Mouse (Mus musculus) intestine, embryonic 16.5 days (tissue): ENCODE results near the gene Rhox2f. TPM values are rescaled to one million over a fixed set of nuclear protein-coding genes. Genes with fewer than 3 reads are reported as not detected.
"Not testable (repeated sequence)": the region's sequence is repeated elsewhere in the genome, so short reads cannot be mapped to it uniquely, and the experiment has no call there.

Source experiments
- ATAC-seq: fragments of 200-750 bp; cut with Nextera tagmentation; 2 replicates; pipeline ENCODE4 v1.8.0; 2017; ENCODE audit warnings: moderate TSS enrichment, moderate library complexity
- H3K27ac ChIP-seq: fragments of 300-500 bp; sonication (generic); 2 replicates; pipeline ENCODE4 v1.5.1; 2014; ENCODE audit warnings: mild to moderate bottlenecking, low read length
- H3K27me3 ChIP-seq: fragments of 300-500 bp; sonication (generic); replicated peaks from 2 replicates; pipeline ENCODE4 v1.6.1; 2014; ENCODE audit warnings: low read length, control low read depth, mixed read lengths; ENCODE audit not compliant: control insufficient read depth, insufficient read depth
- H3K36me3 ChIP-seq: fragments of 300-500 bp; sonication (generic); 2 replicates; pipeline ENCODE4 v1.6.1; 2014; ENCODE audit warnings: low read length, control low read depth; ENCODE audit not compliant: control insufficient read depth, insufficient read depth
- H3K4me1 ChIP-seq: fragments of 300-500 bp; sonication (generic); 2 replicates; pipeline ENCODE4 v1.6.1; 2014; ENCODE audit warnings: low read length, control low read depth, mixed read lengths; ENCODE audit not compliant: control insufficient read depth, insufficient read depth
- H3K4me2 ChIP-seq: fragments of 300-500 bp; sonication (generic); 2 replicates; pipeline ENCODE4 v1.6.1; 2014; ENCODE audit warnings: low read depth, low read length, control low read depth
- H3K4me3 ChIP-seq: fragments of 300-500 bp; sonication (generic); 2 replicates; pipeline ENCODE4 v1.5.1; 2014; ENCODE audit warnings: mild to moderate bottlenecking, low read length
- H3K9ac ChIP-seq: fragments of 300-500 bp; sonication (generic); 2 replicates; pipeline ENCODE4 v1.6.1; 2014; ENCODE audit warnings: low read depth, low read length
- H3K9me3 ChIP-seq: fragments of 300-500 bp; sonication (generic); 2 replicates; pipeline ENCODE4 v1.6.1; 2016; ENCODE audit warnings: low read length, control low read depth; ENCODE audit not compliant: control insufficient read depth
- WGBS: fragments of 180-500 bp; shearing (Covaris S2); extraction: QIAGEN DNeasy Blood & Tissue Kit; methylation state at CpG from one replicate; pipeline ENCODE4 v1.1.7; 2014; 5-methylcytosine and 5-hydroxymethylcytosine counted together
- polyA plus RNA-seq: library from polyadenylated mRNA; unstranded; fragments of >200 nt; fragmentation: Nextera tagmentation; extraction: Ambion mirVana; gene quantifications from 2 replicates; pipeline ENCODE4 v1.2.1, GENCODE M21; 2015

Rhox2f gene
- polyA plus RNA-seq, result not detected in 2 replicates

- not testable (repeated sequence) for H3K4me3 ChIP-seq, H3K27me3 ChIP-seq, H3K4me1 ChIP-seq, H3K9ac ChIP-seq, H3K9me3 ChIP-seq, H3K27ac ChIP-seq, ATAC-seq, H3K36me3 ChIP-seq, H3K4me2 ChIP-seq
- 97% methylated on average over 7 of the region's 8 CpGs for WGBS
Observed at GRCm38 (mm10) chrX:37571105-37571504, at the start of gene Rhox2f. Gene Rhox2f (plus strand): TSS chrX:37571405.

- 93% methylated on average over 2 of the region's 8 CpGs for WGBS
- not testable (repeated sequence) for H3K27ac ChIP-seq, H3K9ac ChIP-seq, H3K27me3 ChIP-seq, H3K36me3 ChIP-seq, ATAC-seq, H3K4me1 ChIP-seq, H3K4me2 ChIP-seq, H3K9me3 ChIP-seq, H3K4me3 ChIP-seq
Observed at GRCm38 (mm10) chrX:37530152-37530551, 41.1 kb upstream of the Rhox2f start, which contains the start of gene Rhox2e. Gene Rhox2e (plus strand): TSS chrX:37530452.

- H3K9ac ChIP-seq, ATAC-seq, H3K27me3 ChIP-seq, H3K9me3 ChIP-seq, H3K27ac ChIP-seq, H3K4me3 ChIP-seq, H3K4me1 ChIP-seq, H3K4me2 ChIP-seq, H3K36me3 ChIP-seq: not testable (repeated sequence)
- 60% methylated on average over 1 of the region's 4 CpGs for whole genome bisulfite sequencing
Observed at GRCm38 (mm10) chrX:37541719-37542118, 29.5 kb upstream of the Rhox2f start, which contains the start of gene Rhox3e. Gene Rhox3e (plus strand): TSS chrX:37542019.

- H3K27me3 ChIP-seq, H3K27ac ChIP-seq, H3K4me3 ChIP-seq, ATAC-seq, H3K4me1 ChIP-seq, H3K36me3 ChIP-seq, H3K4me2 ChIP-seq, H3K9me3 ChIP-seq, H3K9ac ChIP-seq: not testable (repeated sequence)
- 94% methylated on average over 10 of the region's 18 CpGs for WGBS
Observed at GRCm38 (mm10) chrX:37557112-37557511, 14.1 kb upstream of the Rhox2f start, which contains the start of gene Rhox4e. Gene Rhox4e (plus strand): TSS chrX:37557412.

- H3K4me2 ChIP-seq, ATAC-seq, H3K4me3 ChIP-seq, H3K27me3 ChIP-seq, H3K4me1 ChIP-seq, H3K36me3 ChIP-seq, H3K9ac ChIP-seq, H3K27ac ChIP-seq, H3K9me3 ChIP-seq: not testable (repeated sequence)
- WGBS, result 70% methylated on average over 2 of the region's 2 CpGs
Observed at GRCm38 (mm10) chrX:37572638-37573037, 1.4 kb downstream of the Rhox2f start.

GRCm38 (mm10) chrX:37580692-37581091, 9.5 kb downstream of the Rhox2f start, which contains the start of gene Rhox3f:
Gene Rhox3f (plus strand): TSS chrX:37580992.
- H3K27ac ChIP-seq, H3K4me1 ChIP-seq, H3K27me3 ChIP-seq, H3K9me3 ChIP-seq, H3K36me3 ChIP-seq, H3K9ac ChIP-seq, H3K4me3 ChIP-seq, H3K4me2 ChIP-seq, ATAC-seq: not testable (repeated sequence)

- H3K27me3 ChIP-seq, H3K4me2 ChIP-seq, ATAC-seq, H3K4me1 ChIP-seq, H3K36me3 ChIP-seq, H3K27ac ChIP-seq, H3K4me3 ChIP-seq, H3K9me3 ChIP-seq, H3K9ac ChIP-seq: not testable (repeated sequence)
- WGBS, result 98% methylated on average over 12 of the region's 19 CpGs
Observed at GRCm38 (mm10) chrX:37607604-37608003, 36.4 kb downstream of the Rhox2f start, which contains the start of gene Rhox4f. Gene Rhox4f (minus strand): TSS chrX:37607704.

Other genes with a start within 250 kb of the Rhox2f start
- not detected in 2 replicates for gene Rhox3a2, start 191.4 kb upstream of the Rhox2f start, polyA plus RNA-seq
- not detected in 2 replicates for gene Rhox4a2, start 180.6 kb upstream of the Rhox2f start, polyA plus RNA-seq
- gene Rhox2b, start 159.3 kb upstream of the Rhox2f start, polyA plus RNA-seq, result not detected in 2 replicates
- not detected in 2 replicates for gene Rhox4b, start 138.9 kb upstream of the Rhox2f start, polyA plus RNA-seq
- not detected in 2 replicates for gene Rhox2c, start 117.7 kb upstream of the Rhox2f start, polyA plus RNA-seq
- gene Rhox3c, start 112.8 kb upstream of the Rhox2f start, polyA plus RNA-seq, result not detected in 2 replicates
- not detected in 2 replicates for gene Rhox4c, start 91.1 kb upstream of the Rhox2f start, polyA plus RNA-seq
- not detected in 2 replicates for gene Rhox2d, start 78.0 kb upstream of the Rhox2f start, polyA plus RNA-seq
- not detected in 2 replicates for gene Rhox4d, start 57.0 kb upstream of the Rhox2f start, polyA plus RNA-seq
- not detected in 2 replicates for gene Rhox2e, start 41.0 kb upstream of the Rhox2f start, polyA plus RNA-seq
- not detected in 2 replicates for gene Rhox3e, start 29.4 kb upstream of the Rhox2f start, polyA plus RNA-seq
- not detected in 2 replicates for gene Rhox4e, start 14.0 kb upstream of the Rhox2f start, polyA plus RNA-seq
- not detected in 2 replicates for gene Rhox3f, start 9.6 kb downstream of the Rhox2f start, polyA plus RNA-seq
- gene Rhox4f, start 36.3 kb downstream of the Rhox2f start, polyA plus RNA-seq, result not detected in 2 replicates
- gene Rhox3g, start 57.2 kb downstream of the Rhox2f start, polyA plus RNA-seq, result not detected in 2 replicates
- gene Rhox2g, start 72.1 kb downstream of the Rhox2f start, polyA plus RNA-seq, result not detected in 2 replicates
- not detected in 2 replicates for gene Rhox4g, start 79.9 kb downstream of the Rhox2f start, polyA plus RNA-seq
- gene Rhox3h, start 97.4 kb downstream of the Rhox2f start, polyA plus RNA-seq, result not detected in 2 replicates
- not detected in 2 replicates for gene Rhox2h, start 101.9 kb downstream of the Rhox2f start, polyA plus RNA-seq
- 2.2 and 3.3 TPM in 2 replicates for gene Rhox5, start 233.4 kb downstream of the Rhox2f start, polyA plus RNA-seq